Mouse (Mus musculus) small intestine, adult 2 months (tissue): ENCODE data around the gene Reg4. TPM values are rescaled to one million over a fixed set of nuclear protein-coding genes. Genes with fewer than 3 reads are reported as not detected.
A peak's percentile ranks its signal among the peaks of the same experiment; 100 is the strongest.

Source experiments
- H3K27ac ChIP-seq: fragments of 200-500 bp; 2 replicates; pipeline ENCODE4 v1.5.1; 2012; ENCODE audit warnings: low read depth, low read length, control low read depth, inconsistent platforms; ENCODE audit not compliant: insufficient read depth
- H3K27me3 ChIP-seq: fragments of 200-500 bp; 2 replicates; pipeline ENCODE4 v1.6.1; 2012; ENCODE audit warnings: mild to moderate bottlenecking, moderate library complexity, low read length, inconsistent platforms; ENCODE audit not compliant: control insufficient read depth, insufficient read depth
- H3K36me3 ChIP-seq: fragments of 200-500 bp; 2 replicates; pipeline ENCODE4 v1.6.1; 2012; ENCODE audit warnings: mild to moderate bottlenecking, low read length, control low read depth, inconsistent platforms; ENCODE audit not compliant: control insufficient read depth, insufficient read depth
- H3K4me1 ChIP-seq: fragments of 200-500 bp; 2 replicates; pipeline ENCODE4 v1.6.1; 2012; ENCODE audit warnings: low read length, inconsistent platforms, mixed read lengths; ENCODE audit not compliant: control insufficient read depth, insufficient read depth, insufficient read length
- H3K4me3 ChIP-seq: fragments of 200-500 bp; 2 replicates; pipeline ENCODE4 v1.5.1; 2012; ENCODE audit warnings: low read depth, mild to moderate bottlenecking, control low read depth, inconsistent platforms, low read length, moderate library complexity
- CTCF ChIP-seq: fragments of 200-500 bp; IDR thresholded peaks from 2 replicates; pipeline ENCODE4 v1.5.1; 2012; ENCODE audit warnings: low read depth, mild to moderate bottlenecking, control low read depth, inconsistent platforms, low read length, moderate library complexity, mixed read lengths; ENCODE audit not compliant: insufficient replicate concordance, insufficient read length; ENCODE audit errors: extremely low read depth
- POLR2A ChIP-seq: fragments of 200-500 bp; IDR thresholded peaks from 2 replicates; pipeline ENCODE4 v1.6.1; 2012; ENCODE audit warnings: low read depth, mild to moderate bottlenecking, control low read depth, inconsistent platforms, low read length, moderate library complexity
- WGBS: fragments of 180-500 bp; shearing (Covaris S2); methylation state at CpG from one replicate; pipeline ENCODE4 v1.1.7; 2018; 5-methylcytosine and 5-hydroxymethylcytosine counted together
- polyA plus RNA-seq: library from polyadenylated mRNA; depleted of rRNA; stranded (reverse); fragments of >200 nt; gene quantifications from 2 replicates; pipeline ENCODE4 v1.2.3, GENCODE M21; 2012

Reg4 gene
- polyA plus RNA-seq, 1 experiment: 67.3 TPM

DNA sequence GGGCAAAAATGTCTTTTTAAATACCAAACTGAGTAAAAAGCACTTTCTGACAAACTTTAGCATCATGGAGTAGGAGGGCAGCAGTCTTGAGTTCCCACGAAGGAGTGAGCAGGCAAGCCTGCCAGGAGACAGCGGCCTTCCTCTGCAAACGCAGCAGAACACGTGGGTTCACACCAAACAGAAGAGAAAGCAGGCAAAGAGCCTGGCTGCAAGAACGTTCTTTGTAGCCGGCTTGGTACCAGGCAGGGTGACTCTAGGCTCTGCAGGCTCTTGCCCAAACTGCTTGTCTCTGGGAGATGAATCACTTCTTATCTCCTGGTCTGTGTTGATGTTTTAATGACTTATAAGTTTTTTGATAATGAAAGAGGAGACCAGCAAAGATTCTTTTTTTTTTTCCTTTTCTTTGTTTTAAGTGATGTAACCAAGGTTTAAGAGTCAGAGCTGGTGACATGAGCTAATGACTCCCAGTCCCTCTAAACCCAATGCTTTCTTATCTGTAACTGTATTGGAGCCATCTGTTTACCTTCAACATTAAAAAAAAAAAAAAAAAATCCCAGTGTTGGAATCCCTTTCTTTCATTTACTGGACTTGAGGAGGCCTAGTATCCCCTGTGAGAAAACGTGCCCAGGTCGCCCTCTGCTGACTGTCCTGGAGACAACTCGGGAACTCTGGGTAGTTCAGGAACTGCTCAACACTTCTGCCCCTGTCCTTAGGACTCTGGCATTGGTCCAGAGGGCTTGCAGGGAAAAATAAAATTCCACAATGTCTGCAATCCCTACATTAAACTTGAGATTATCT lies 2.0 kb downstream of the Reg4 start:
- Histone ChIP-seq H3K4me1 (no peaks in the 10 kb centered on the region), H3K27me3 (no peaks in the 10 kb centered on the region), H3K36me3 (no peaks in the 10 kb centered on the region), H3K27ac (no peak overlapping the region), H3K4me3 (no peak overlapping the region)
- no peak for TF ChIP-seq POLR2A
- peak; percentile 75; the same call in 1 of the 2 replicates for TF ChIP-seq CTCF
- WGBS: 35% methylated on average over 9 of the region's 9 CpGs

DNA sequence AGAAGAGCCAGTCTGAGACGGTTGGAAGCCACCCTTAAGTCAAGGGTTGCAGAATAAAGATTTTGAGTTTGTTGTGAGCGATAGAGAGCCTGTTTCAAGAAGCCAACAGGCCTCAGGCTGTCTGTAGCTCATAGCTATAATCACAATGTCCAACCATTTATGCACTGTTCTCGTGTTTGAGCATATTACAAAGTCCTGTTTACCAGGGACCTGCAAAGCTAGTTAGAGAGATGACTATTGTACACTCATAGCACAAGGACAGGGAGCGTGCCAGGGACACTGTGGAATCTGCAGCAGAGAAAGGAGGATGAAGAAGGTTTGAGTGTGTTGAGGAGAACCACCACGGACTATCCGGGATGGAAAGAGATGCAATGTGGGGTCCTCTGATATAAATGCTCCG lies 3.0 kb downstream of the Reg4 start:
- WGBS: 89% methylated on average over 7 of the region's 7 CpGs
- Histone ChIP-seq H3K4me3 (no peak overlapping the region), H3K27me3 (no peaks in the 10 kb centered on the region), H3K36me3 (no peaks in the 10 kb centered on the region), H3K4me1 (no peaks in the 10 kb centered on the region), H3K27ac (no peak overlapping the region)
- no peak for TF ChIP-seq POLR2A
- TF ChIP-seq CTCF: no peak

DNA sequence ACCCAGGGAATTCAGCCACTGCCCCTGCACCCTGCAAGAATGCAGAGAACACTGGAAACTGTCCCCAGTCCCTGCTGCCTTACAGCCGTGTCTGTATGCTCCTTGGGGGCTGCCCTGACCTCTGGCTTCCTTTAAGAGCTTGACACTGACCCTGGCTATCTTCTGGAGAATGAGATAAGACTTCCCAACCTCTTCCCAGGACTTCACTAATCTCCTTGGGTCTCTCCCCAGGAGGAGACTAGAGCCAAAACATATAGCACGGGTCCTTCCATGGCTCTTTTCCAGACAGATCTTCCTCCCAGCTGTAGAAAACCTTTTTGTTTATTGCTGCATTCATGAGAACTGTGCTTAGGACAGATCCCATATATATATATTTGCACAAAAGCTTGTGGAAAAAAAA lies 3.8 kb downstream of the Reg4 start:
- no peaks in the 10 kb centered on the region for H3K36me3 ChIP-seq
- H3K4me1 ChIP-seq: no peaks in the 10 kb centered on the region
- 60% methylated on average over 2 of the region's 2 CpGs for WGBS
- no peak overlapping the region for H3K4me3 ChIP-seq
- no peak overlapping the region for H3K27ac ChIP-seq
- TF ChIP-seq CTCF (no peak), POLR2A (no peak)
- H3K27me3 ChIP-seq: no peaks in the 10 kb centered on the region

DNA sequence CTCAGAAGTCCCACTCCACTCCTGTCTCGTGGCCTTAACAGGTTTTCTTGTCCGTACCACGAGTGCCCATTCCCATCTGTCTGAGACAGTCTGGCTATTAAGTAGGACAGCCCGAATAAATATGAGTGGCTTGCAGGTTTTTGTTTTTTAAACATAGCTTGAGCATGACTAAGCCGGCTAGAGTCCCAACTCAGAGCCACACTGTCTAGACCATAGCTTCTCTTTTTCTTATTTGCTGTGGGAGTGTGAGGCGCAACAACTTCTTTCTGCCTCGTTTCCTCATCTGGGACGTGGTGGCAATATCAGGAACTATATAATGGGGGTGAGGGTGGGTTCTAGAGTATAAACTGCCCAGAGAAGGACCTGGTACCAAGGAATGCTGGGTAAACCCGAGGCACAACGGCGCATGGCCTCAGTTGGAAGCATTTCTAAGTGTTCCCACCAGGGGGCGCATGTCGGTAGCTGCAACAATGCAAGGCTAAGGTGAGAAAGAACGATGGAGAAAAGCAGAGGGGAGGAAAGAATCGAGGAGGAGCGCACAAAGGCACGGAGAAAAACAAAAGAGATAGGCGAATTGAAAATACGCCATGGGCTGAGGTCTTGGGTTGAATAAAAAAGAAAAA lies 5.1 kb downstream of the Reg4 start:
- TF ChIP-seq POLR2A: no peak
- TF ChIP-seq CTCF: peak; percentile 91; the same call in 1 of the 2 replicates
- Histone ChIP-seq H3K36me3 (no peaks in the 10 kb centered on the region), H3K4me1 (no peaks in the 10 kb centered on the region), H3K4me3 (no peak overlapping the region), H3K27me3 (no peaks in the 10 kb centered on the region), H3K27ac (no peak overlapping the region)
- 28% methylated on average over 19 of the region's 19 CpGs for WGBS

DNA sequence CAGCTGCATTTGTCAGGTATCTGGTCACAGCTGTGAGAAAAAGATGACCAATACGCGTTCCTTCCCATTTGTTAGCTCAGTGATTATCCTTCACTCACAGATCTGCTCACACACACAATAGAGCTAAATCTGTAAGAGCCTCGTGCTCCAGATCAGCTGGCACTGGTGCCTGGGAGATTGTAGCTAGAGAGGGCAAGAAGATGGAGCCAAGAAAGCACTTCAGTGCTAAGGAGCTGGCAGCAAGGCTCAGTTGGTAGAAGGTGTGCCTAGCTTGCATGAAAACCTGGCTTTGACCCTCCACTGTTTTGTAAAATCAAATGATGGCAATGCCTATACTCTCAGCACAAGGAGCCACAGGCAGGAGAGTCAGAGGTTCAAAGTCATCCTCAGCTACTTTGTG lies 5.8 kb downstream of the Reg4 start:
- H3K4me1 ChIP-seq: no peaks in the 10 kb centered on the region
- 64% methylated on average over 3 of the region's 3 CpGs for WGBS
- TF ChIP-seq CTCF: no peak
- no peak for TF ChIP-seq POLR2A
- no peaks in the 10 kb centered on the region for H3K27me3 ChIP-seq
- H3K36me3 ChIP-seq: no peaks in the 10 kb centered on the region
- no peak overlapping the region for H3K4me3 ChIP-seq
- H3K27ac ChIP-seq: no peak overlapping the region

DNA sequence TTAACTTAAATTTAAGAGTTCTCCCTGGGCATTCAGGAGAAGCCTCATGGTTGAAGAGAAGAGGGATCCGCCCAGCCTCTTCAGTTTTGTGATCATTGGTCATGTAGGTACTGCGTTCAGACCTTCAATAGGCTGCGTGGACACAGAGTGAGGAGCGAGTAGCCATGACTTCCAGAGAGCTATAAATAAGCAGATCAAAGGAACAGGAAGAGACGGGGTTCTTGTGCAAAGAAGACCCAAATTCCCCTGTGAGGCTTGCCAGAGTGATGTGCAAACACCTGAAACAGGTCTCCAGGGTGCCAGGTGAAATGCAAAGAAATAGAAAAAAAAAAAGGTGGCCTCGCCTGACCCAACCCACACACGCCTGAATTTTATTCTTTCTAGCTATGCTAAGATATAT lies 8.0 kb downstream of the Reg4 start:
- Histone ChIP-seq H3K27me3 (no peaks in the 10 kb centered on the region), H3K4me1 (no peaks in the 10 kb centered on the region), H3K36me3 (no peaks in the 10 kb centered on the region), H3K27ac (no peak overlapping the region), H3K4me3 (no peak overlapping the region)
- 49% methylated on average over 7 of the region's 7 CpGs for WGBS
- TF ChIP-seq CTCF: no peak
- TF ChIP-seq POLR2A: no peak

DNA sequence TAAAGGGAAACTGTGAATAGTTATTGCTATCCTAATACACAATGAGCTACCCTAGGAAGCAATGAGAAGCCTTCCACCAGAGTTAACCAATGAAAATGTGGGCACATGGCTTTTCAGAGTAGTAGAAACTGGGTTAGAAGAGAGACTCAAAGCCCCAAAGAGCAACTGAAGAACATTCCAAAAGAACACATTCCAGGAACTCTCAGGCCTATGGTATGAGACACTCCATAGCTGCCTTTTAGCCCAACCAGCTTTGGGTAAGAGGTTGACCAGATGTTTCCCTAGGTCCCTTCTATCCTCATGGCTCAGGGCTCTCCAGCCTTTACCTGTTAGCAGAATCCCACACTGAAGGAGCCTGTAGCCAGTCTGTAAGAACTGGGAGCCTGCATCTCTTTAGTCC lies 11.5 kb downstream of the Reg4 start:
- TF ChIP-seq POLR2A (no peak), CTCF (no peak)

More for the DNA sequence above, 11.5 kb downstream of the Reg4 start:
- Histone ChIP-seq H3K4me1 (peaks cover 3% of the 10 kb centered on the region; the same call in 1 of the 2 replicates), H3K27me3 (no peaks in the 10 kb centered on the region), H3K4me3 (no peak overlapping the region), H3K36me3 (no peaks in the 10 kb centered on the region), H3K27ac (no peak overlapping the region)
